Mouse (Mus musculus): ENCODE results near the gene Schip1. TPM values are rescaled to one million over a fixed set of nuclear protein-coding genes. Genes with fewer than 3 reads are reported as not detected.
A peak's percentile ranks its signal among the peaks of the same experiment; 100 is the strongest.

Schip1 gene
- total and polyA plus RNA-seq, 2 experiments from 2014 or later: 108 to 157 TPM

GRCm38 (mm10) chr3:68531908-68532307 is 467.3 kb downstream of the Schip1 start:
- Histone ChIP-seq H3K27me3 (ENCODE audit: insufficient read depth, low read length) (no peaks in the 10 kb centered on the region), H3K9ac (replicated peaks; ENCODE audit: low read length, poor library complexity, severe bottlenecking) (no peak overlapping the region), H3K4me2 (ENCODE audit: low read depth, low read length, poor library complexity, severe bottlenecking) (no peak overlapping the region), H3K9me3 (ENCODE audit: low read length) (no peaks in the 10 kb centered on the region), H3K27ac (ENCODE audit: low read depth, low read length) (no peak overlapping the region), H3K4me3 (ENCODE audit: low read depth, low read length) (no peak overlapping the region), H3K36me3 (ENCODE audit: insufficient read depth, low read length) (no peaks in the 10 kb centered on the region), H3K4me1 (ENCODE audit: insufficient read depth, low read length) (no peaks in the 10 kb centered on the region)
- ATAC-seq (ENCODE audit: low FRiP score) (no peak), DNase-seq (ENCODE audit: low spot score) (no peak)
- WGBS: 82% methylated on average over 4 of the region's 4 CpGs
- no peak for TF ChIP-seq CTCF (IDR thresholded peaks at IDR 0.05)

- no peaks in the 10 kb centered on the region for H3K9me3 ChIP-seq (ENCODE audit: low read length)
- no peak overlapping the region for H3K27ac ChIP-seq (ENCODE audit: low read depth, low read length)
- H3K9ac ChIP-seq (replicated peaks; ENCODE audit: low read length, poor library complexity, severe bottlenecking): no peak overlapping the region
- no peak for TF ChIP-seq CTCF (IDR thresholded peaks at IDR 0.05)
- H3K4me3 ChIP-seq (ENCODE audit: low read depth, low read length): no peak overlapping the region
- no peaks in the 10 kb centered on the region for H3K36me3 ChIP-seq (ENCODE audit: insufficient read depth, low read length)
- 22% methylated on average over 4 of the region's 7 CpGs for WGBS
- no peaks in the 10 kb centered on the region for H3K27me3 ChIP-seq (ENCODE audit: insufficient read depth, low read length)
- DNase-seq (ENCODE audit: low spot score) (peak; percentile 46), ATAC-seq (ENCODE audit: low FRiP score) (no peak)
- H3K4me2 ChIP-seq (ENCODE audit: low read depth, low read length, poor library complexity, severe bottlenecking): no peak overlapping the region
- H3K4me1 ChIP-seq (ENCODE audit: insufficient read depth, low read length): no peaks in the 10 kb centered on the region
These were observed 470.0 kb downstream of the Schip1 start for GRCm38 (mm10) chr3:68534571-68535051.

- Histone ChIP-seq H3K4me2 (ENCODE audit: low read depth, low read length, poor library complexity, severe bottlenecking) (no peak overlapping the region), H3K36me3 (ENCODE audit: insufficient read depth, low read length) (no peaks in the 10 kb centered on the region), H3K4me1 (ENCODE audit: insufficient read depth, low read length) (no peaks in the 10 kb centered on the region), H3K9ac (replicated peaks; ENCODE audit: low read length, poor library complexity, severe bottlenecking) (no peak overlapping the region), H3K4me3 (ENCODE audit: low read depth, low read length) (no peak overlapping the region), H3K27ac (ENCODE audit: low read depth, low read length) (no peak overlapping the region), H3K27me3 (ENCODE audit: insufficient read depth, low read length) (no peaks in the 10 kb centered on the region), H3K9me3 (ENCODE audit: low read length) (no peaks in the 10 kb centered on the region)
- ATAC-seq (ENCODE audit: low FRiP score) (no peak), DNase-seq (ENCODE audit: low spot score) (no peak)
- 77% methylated on average over 7 of the region's 7 CpGs for WGBS
- no peak for TF ChIP-seq CTCF (IDR thresholded peaks at IDR 0.05)
These were observed 470.6 kb downstream of the Schip1 start for GRCm38 (mm10) chr3:68535160-68535728.

GRCm38 (mm10) chr3:68536071-68536470 is 471.5 kb downstream of the Schip1 start:
- no peak for TF ChIP-seq CTCF (IDR thresholded peaks at IDR 0.05)
- WGBS: 32% methylated on average over 3 of the region's 3 CpGs
- ATAC-seq (ENCODE audit: low FRiP score): no peak

GRCm38 (mm10) chr3:68541688-68542087 is 477.1 kb downstream of the Schip1 start:
- H3K9me3 ChIP-seq (ENCODE audit: low read length): no peaks in the 10 kb centered on the region
- 88% methylated on average over 8 of the region's 8 CpGs for WGBS
- TF ChIP-seq CTCF (IDR thresholded peaks at IDR 0.05): no peak

More at GRCm38 (mm10) chr3:68536071-68536470, 471.5 kb downstream of the Schip1 start:
- Histone ChIP-seq H3K4me1 (ENCODE audit: insufficient read depth, low read length) (no peaks in the 10 kb centered on the region), H3K36me3 (ENCODE audit: insufficient read depth, low read length) (no peaks in the 10 kb centered on the region), H3K27me3 (ENCODE audit: insufficient read depth, low read length) (no peaks in the 10 kb centered on the region), H3K4me3 (ENCODE audit: low read depth, low read length) (no peak overlapping the region), H3K9ac (replicated peaks; ENCODE audit: low read length, poor library complexity, severe bottlenecking) (no peak overlapping the region), H3K9me3 (ENCODE audit: low read length) (no peaks in the 10 kb centered on the region), H3K27ac (ENCODE audit: low read depth, low read length) (no peak overlapping the region), H3K4me2 (ENCODE audit: low read depth, low read length, poor library complexity, severe bottlenecking) (no peak overlapping the region)
- no peak for DNase-seq (ENCODE audit: low spot score)

GRCm38 (mm10) chr3:68542944-68543501 is 478.4 kb downstream of the Schip1 start:
- no peak overlapping the region for H3K9ac ChIP-seq (replicated peaks; ENCODE audit: low read length, poor library complexity, severe bottlenecking)
- TF ChIP-seq CTCF (IDR thresholded peaks at IDR 0.05): peak; percentile 76
- H3K9me3 ChIP-seq (ENCODE audit: low read length): no peaks in the 10 kb centered on the region
- H3K27ac ChIP-seq (ENCODE audit: low read depth, low read length): no peak overlapping the region
- H3K4me1 ChIP-seq (ENCODE audit: insufficient read depth, low read length): no peaks in the 10 kb centered on the region
- no peaks in the 10 kb centered on the region for H3K36me3 ChIP-seq (ENCODE audit: insufficient read depth, low read length)
- ATAC-seq (ENCODE audit: low FRiP score) (peak; percentile 71), DNase-seq (ENCODE audit: low spot score) (peak; percentile 82)
- H3K27me3 ChIP-seq (ENCODE audit: insufficient read depth, low read length): no peaks in the 10 kb centered on the region
- 5% methylated on average over 7 of the region's 7 CpGs for WGBS
- peak overlapping the region; percentile 42 for H3K4me2 ChIP-seq (ENCODE audit: low read depth, low read length, poor library complexity, severe bottlenecking)
- H3K4me3 ChIP-seq (ENCODE audit: low read depth, low read length): no peak overlapping the region

More at GRCm38 (mm10) chr3:68541688-68542087, 477.1 kb downstream of the Schip1 start:
- Histone ChIP-seq H3K4me2 (ENCODE audit: low read depth, low read length, poor library complexity, severe bottlenecking) (no peak overlapping the region), H3K27ac (ENCODE audit: low read depth, low read length) (no peak overlapping the region), H3K36me3 (ENCODE audit: insufficient read depth, low read length) (no peaks in the 10 kb centered on the region), H3K27me3 (ENCODE audit: insufficient read depth, low read length) (no peaks in the 10 kb centered on the region), H3K4me1 (ENCODE audit: insufficient read depth, low read length) (no peaks in the 10 kb centered on the region), H3K9ac (replicated peaks; ENCODE audit: low read length, poor library complexity, severe bottlenecking) (no peak overlapping the region), H3K4me3 (ENCODE audit: low read depth, low read length) (no peak overlapping the region)
- ATAC-seq (ENCODE audit: low FRiP score) (no peak), DNase-seq (ENCODE audit: low spot score) (no peak)
